Mouse (Mus musculus): Measurements from ENCODE around the gene Amotl1.
"Not testable (repeated sequence)": the region's sequence is repeated elsewhere in the genome, so short reads cannot be mapped to it uniquely, and the experiment has no call there.

The Amotl1 gene

GRCm38 (mm10) chr9:14644956-14645355, at the start of gene Amotl1:
TSS of gene Amotl1 (minus strand) at chr9:14645056.
- DNase-seq (ENCODE audit: low read depth), result no peak

- no peak for DNase-seq (ENCODE audit: low read depth)
These were observed 44.7 kb upstream of the Amotl1 start for GRCm38 (mm10) chr9:14689376-14690108.

- no peak for DNase-seq (ENCODE audit: low read depth)
These were observed 39.5 kb upstream of the Amotl1 start for GRCm38 (mm10) chr9:14684363-14684762.

GRCm38 (mm10) chr9:14682741-14683140, 37.9 kb upstream of the Amotl1 start:
- no peak for DNase-seq (ENCODE audit: low read depth)

- no peak for DNase-seq (ENCODE audit: low read depth)
These were observed 35.7 kb upstream of the Amotl1 start for GRCm38 (mm10) chr9:14680584-14680983.

GRCm38 (mm10) chr9:14675707-14676691, 31.1 kb upstream of the Amotl1 start:
- no peak for DNase-seq (ENCODE audit: low read depth)

- DNase-seq (ENCODE audit: low read depth), result no peak
These were observed 29.6 kb upstream of the Amotl1 start for GRCm38 (mm10) chr9:14674506-14674905.

- no peak for DNase-seq (ENCODE audit: low read depth)
These were observed 28.3 kb upstream of the Amotl1 start for GRCm38 (mm10) chr9:14673109-14673508.

- DNase-seq (ENCODE audit: low read depth), result not testable (repeated sequence)
These were observed 27.1 kb upstream of the Amotl1 start for GRCm38 (mm10) chr9:14671965-14672364.

- DNase-seq (ENCODE audit: low read depth), result no peak
These were observed 23.5 kb upstream of the Amotl1 start for GRCm38 (mm10) chr9:14668382-14668781.

- no peak for DNase-seq (ENCODE audit: low read depth)
These were observed 21.2 kb upstream of the Amotl1 start for GRCm38 (mm10) chr9:14666071-14666470.

- DNase-seq (ENCODE audit: low read depth), result no peak
These were observed 18.7 kb upstream of the Amotl1 start for GRCm38 (mm10) chr9:14663591-14663990.

- DNase-seq (ENCODE audit: low read depth), result no peak
These were observed 18.0 kb upstream of the Amotl1 start for GRCm38 (mm10) chr9:14662876-14663275.

- DNase-seq (ENCODE audit: low read depth), result no peak
These were observed 17.3 kb upstream of the Amotl1 start for GRCm38 (mm10) chr9:14662138-14662537.

- peak; percentile 6 for DNase-seq (ENCODE audit: low read depth)
These were observed 13.1 kb upstream of the Amotl1 start for GRCm38 (mm10) chr9:14657926-14658325.

GRCm38 (mm10) chr9:14654010-14654409, 9.2 kb upstream of the Amotl1 start:
- peak; percentile 50 for DNase-seq (ENCODE audit: low read depth)

- no peak for DNase-seq (ENCODE audit: low read depth)
These were observed 7.9 kb upstream of the Amotl1 start for GRCm38 (mm10) chr9:14652761-14653160.

GRCm38 (mm10) chr9:14647849-14648248, 3.0 kb upstream of the Amotl1 start:
- no peak for DNase-seq (ENCODE audit: low read depth)

- DNase-seq (ENCODE audit: low read depth), result no peak
These were observed 1.8 kb upstream of the Amotl1 start for GRCm38 (mm10) chr9:14646641-14647040.

GRCm38 (mm10) chr9:14646061-14646460, 1.2 kb upstream of the Amotl1 start:
- no peak for DNase-seq (ENCODE audit: low read depth)

- DNase-seq (ENCODE audit: low read depth), result no peak
These were observed 1.5 kb downstream of the Amotl1 start for GRCm38 (mm10) chr9:14643328-14643727.

- DNase-seq (ENCODE audit: low read depth), result no peak
These were observed 2.4 kb downstream of the Amotl1 start for GRCm38 (mm10) chr9:14642251-14643021.
